Mouse (Mus musculus): ENCODE measurements around the gene Tac1.
"Not testable (repeated sequence)": the region's sequence is repeated elsewhere in the genome, so short reads cannot be mapped to it uniquely, and the experiment has no call there.

The Tac1 gene

GRCm38 (mm10) chr6:7554829-7555391, at the start of gene Tac1:
Tac1 (plus strand) TSS chr6:7554879.
- POLR2A ChIA-PET, result no interaction called here
- CTCF ChIA-PET, result no interaction called here

- CTCF ChIA-PET, result not testable (repeated sequence)
These were observed 11.2 kb upstream of the Tac1 start for GRCm38 (mm10) chr6:7543511-7543910.

GRCm38 (mm10) chr6:7555688-7556476, 1.2 kb downstream of the Tac1 start:
- ChIA-PET POLR2A (no interaction called here), CTCF (no interaction called here)

More at GRCm38 (mm10) chr6:7543511-7543910, 11.2 kb upstream of the Tac1 start:
- POLR2A ChIA-PET, result not testable (repeated sequence)

- ChIA-PET POLR2A (no interaction called here), CTCF (no interaction called here)
These were observed 3.5 kb downstream of the Tac1 start for GRCm38 (mm10) chr6:7558164-7558563.

- POLR2A ChIA-PET, result no interaction called here
- CTCF ChIA-PET, result no interaction called here
These were observed 7.8 kb downstream of the Tac1 start for GRCm38 (mm10) chr6:7562524-7562923.

GRCm38 (mm10) chr6:7564537-7564936, 9.9 kb downstream of the Tac1 start:
- ChIA-PET CTCF (interaction anchor here in 1 of 4 experiments (0.6 kb wide), 1 partner anchor 197 kb away, joined by 3 read pairs; no protein-coding TSS in a partner anchor), POLR2A (no interaction called here)

- ChIA-PET POLR2A (no interaction called here), CTCF (no interaction called here)
These were observed 16.5 kb downstream of the Tac1 start for GRCm38 (mm10) chr6:7571144-7571543.

GRCm38 (mm10) chr6:7578031-7578430, 23.4 kb downstream of the Tac1 start:
- POLR2A ChIA-PET, result no interaction called here
- CTCF ChIA-PET, result no interaction called here

- POLR2A ChIA-PET, result no interaction called here
- CTCF ChIA-PET, result interaction anchor here in 1 of 4 experiments (0.7 kb wide), 1 partner anchor 30 kb away, joined by 5 read pairs; no protein-coding TSS in a partner anchor
These were observed 39.8 kb downstream of the Tac1 start for GRCm38 (mm10) chr6:7594445-7594844.

- ChIA-PET CTCF (no interaction called here), POLR2A (no interaction called here)
These were observed 43.7 kb downstream of the Tac1 start for GRCm38 (mm10) chr6:7598416-7598815.

- ChIA-PET POLR2A (interaction anchor here in 2 of 4 experiments (0.5 to 0.6 kb wide), 2 partner anchors 19 to 729 kb away, joined by 3 to 4 read pairs; no protein-coding TSS in a partner anchor), CTCF (interaction anchor here in 2 of 4 experiments (0.6 to 2.0 kb wide), 4 partner anchors 13 to 805 kb away, joined by 3 to 7 read pairs (median 4); no protein-coding TSS in a partner anchor)
These were observed 45.5 kb downstream of the Tac1 start for GRCm38 (mm10) chr6:7600228-7600627.

GRCm38 (mm10) chr6:7601353-7602094, 46.8 kb downstream of the Tac1 start:
- ChIA-PET POLR2A (no interaction called here), CTCF (interaction anchor here in 1 of 4 experiments (2.0 kb wide), 1 partner anchor 658 kb away, joined by 7 read pairs; no protein-coding TSS in a partner anchor)

- CTCF ChIA-PET, result interaction anchor here in 1 of 4 experiments (1.6 kb wide), 1 partner anchor 13 kb away, joined by 5 read pairs; no protein-coding TSS in a partner anchor
- POLR2A ChIA-PET, result interaction anchor here in 2 of 4 experiments (0.6 to 0.9 kb wide), 2 partner anchors 34 to 1337 kb away, joined by 3 to 4 read pairs; no protein-coding TSS in a partner anchor
These were observed 59.0 kb downstream of the Tac1 start for GRCm38 (mm10) chr6:7613676-7614075.

All from embryonic stem cell, embryonic (primary cell).